Mouse (Mus musculus) gastrocnemius, adult 8-10 months (tissue): ENCODE data around the gene Pklr. TPM values are rescaled to one million over a fixed set of nuclear protein-coding genes. Genes with fewer than 3 reads are reported as not detected.
A peak's percentile ranks its signal among the peaks of the same experiment; 100 is the strongest.

ENCODE experiments used
- DNase-seq, 2 experiments: peaks; one replicate each; pipeline ENCODE4 v3.0.0; 2022; ENCODE audit warnings: low spot score in 2 of 2
- total RNA-seq, 4 experiments: library from RNA; stranded (reverse); gene quantifications; 2 replicates each; pipeline ENCODE4 v1.2.4; 2022

Gene Pklr
- under 1 TPM in 1 of 4 experiments, not detected in 3; 0.11 TPM for total RNA-seq

GRCm38 (mm10) chr3:89135958-89136357, at the start of gene Pklr:
TSS of gene Pklr (plus strand) at chr3:89136142.
- DNase-seq = no peak

GRCm38 (mm10) chr3:89087338-89088110, 48.4 kb upstream of the Pklr start:
- DNase-seq = peak; percentile 64 to 67

- DNase-seq = no peak
These were observed 47.0 kb upstream of the Pklr start for GRCm38 (mm10) chr3:89088974-89089373.

GRCm38 (mm10) chr3:89089882-89090591, 45.9 kb upstream of the Pklr start:
- peak; percentile 79 to 81 for DNase-seq

- peak; percentile 86 to 88 for DNase-seq
These were observed 45.0 kb upstream of the Pklr start for GRCm38 (mm10) chr3:89090694-89091655.

GRCm38 (mm10) chr3:89091811-89092508, 44.0 kb upstream of the Pklr start:
- DNase-seq = no peak

GRCm38 (mm10) chr3:89092509-89093090, 43.3 kb upstream of the Pklr start:
- DNase-seq = no peak

GRCm38 (mm10) chr3:89093175-89093574, 42.8 kb upstream of the Pklr start, which contains the start of gene Rusc1:
TSS of gene Rusc1 (minus strand) at chr3:89093311.
- peak; percentile 70 to 77 for DNase-seq

- DNase-seq = no peak
These were observed 41.9 kb upstream of the Pklr start for GRCm38 (mm10) chr3:89094021-89094420.

- peak in 1 of 2 experiments; percentile 18 for DNase-seq
These were observed 35.1 kb upstream of the Pklr start, which contains the start of gene Gm43738 for GRCm38 (mm10) chr3:89100811-89101210. TSS of gene Gm43738 (minus strand) at chr3:89101099.

GRCm38 (mm10) chr3:89101459-89101811, 34.5 kb upstream of the Pklr start:
- DNase-seq = peak in 1 of 2 experiments; percentile 8

- DNase-seq = peak; percentile 94 to 95
These were observed 34.0 kb upstream of the Pklr start, which contains the start of gene Fdps for GRCm38 (mm10) chr3:89101812-89102494. TSS of gene Fdps (minus strand) at chr3:89101959.

GRCm38 (mm10) chr3:89102495-89103290, 33.2 kb upstream of the Pklr start:
- no peak for DNase-seq

GRCm38 (mm10) chr3:89103291-89103595, 32.7 kb upstream of the Pklr start:
- DNase-seq = no peak

GRCm38 (mm10) chr3:89106881-89107280, 29.1 kb upstream of the Pklr start:
- DNase-seq = no peak

GRCm38 (mm10) chr3:89107545-89107944, 28.4 kb upstream of the Pklr start:
- no peak for DNase-seq

- no peak for DNase-seq
These were observed 27.8 kb upstream of the Pklr start for GRCm38 (mm10) chr3:89108146-89108545.

- no peak for DNase-seq
These were observed 22.9 kb upstream of the Pklr start for GRCm38 (mm10) chr3:89113058-89113457.

- no peak for DNase-seq
These were observed 20.4 kb upstream of the Pklr start for GRCm38 (mm10) chr3:89115522-89115921.
